Mouse (Mus musculus): ENCODE data around the gene Cntln. TPM values are rescaled to one million over a fixed set of nuclear protein-coding genes. Genes with fewer than 3 reads are reported as not detected.

The Cntln gene
- polyA plus RNA-seq, 1 experiment from 2014 or later: 8.3 TPM

DNA sequence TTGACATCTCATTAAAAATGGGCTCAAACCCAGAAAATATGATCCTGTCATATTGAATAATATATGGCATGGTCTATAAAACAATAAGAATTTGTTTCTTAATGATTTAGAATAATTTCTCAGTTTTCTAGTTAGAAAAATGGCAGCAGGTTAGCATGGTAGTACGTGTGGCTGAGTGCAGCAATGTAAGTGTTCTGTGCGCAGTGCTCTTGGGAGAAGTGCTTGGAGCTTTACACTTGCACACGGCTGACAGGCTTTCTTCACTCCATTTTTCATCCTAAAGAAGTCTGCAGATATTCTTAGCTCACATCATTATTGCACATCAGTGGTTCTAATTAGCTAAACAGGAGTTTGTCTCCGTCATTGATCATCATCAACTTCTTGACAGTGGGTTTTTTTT is 60.0 kb downstream of the Cntln start:
- DNase-seq (ENCODE audit: low spot score): no peak
- WGBS: 60% methylated on average over 4 of the region's 4 CpGs
- H3K36me3 ChIP-seq: no peaks in the 10 kb centered on the region

DNA sequence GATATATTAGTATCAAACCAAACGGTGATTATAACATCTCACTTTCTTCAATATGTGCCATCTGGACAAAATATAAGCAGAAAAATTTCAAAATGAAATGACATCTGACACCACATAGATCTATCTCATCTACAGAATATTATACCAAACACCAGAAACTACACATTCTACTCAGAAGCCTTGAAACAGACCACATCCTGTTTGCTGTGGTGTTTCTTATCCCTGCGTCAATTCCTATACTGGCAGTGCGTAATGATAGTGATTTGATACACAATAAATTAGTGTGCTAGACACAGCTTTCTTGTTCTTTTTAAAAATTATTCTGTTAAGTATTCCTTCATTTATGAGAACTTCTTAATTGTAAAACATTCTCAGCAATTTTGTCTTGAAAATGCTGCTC is 62.3 kb downstream of the Cntln start:
- Histone ChIP-seq H3K4me1 (peaks cover 15% of the 10 kb centered on the region), H3K27ac (no peak overlapping the region), H3K36me3 (no peaks in the 10 kb centered on the region), H3K9me3 (replicated peaks) (no peaks in the 10 kb centered on the region), H3K4me3 (no peak overlapping the region), H3K27me3 (ENCODE audit: low read depth, poor library complexity, severe bottlenecking) (no peaks in the 10 kb centered on the region)
- DNase-seq (ENCODE audit: low spot score): no peak
- WGBS: 94% methylated on average over 3 of the region's 3 CpGs

More for the DNA sequence above, 60.0 kb downstream of the Cntln start:
- H3K27ac ChIP-seq: no peak overlapping the region
- peaks cover 15% of the 10 kb centered on the region for H3K4me1 ChIP-seq
- H3K27me3 ChIP-seq (ENCODE audit: low read depth, poor library complexity, severe bottlenecking): no peaks in the 10 kb centered on the region
- H3K4me3 ChIP-seq: no peak overlapping the region
- no peaks in the 10 kb centered on the region for H3K9me3 ChIP-seq (replicated peaks)

DNA sequence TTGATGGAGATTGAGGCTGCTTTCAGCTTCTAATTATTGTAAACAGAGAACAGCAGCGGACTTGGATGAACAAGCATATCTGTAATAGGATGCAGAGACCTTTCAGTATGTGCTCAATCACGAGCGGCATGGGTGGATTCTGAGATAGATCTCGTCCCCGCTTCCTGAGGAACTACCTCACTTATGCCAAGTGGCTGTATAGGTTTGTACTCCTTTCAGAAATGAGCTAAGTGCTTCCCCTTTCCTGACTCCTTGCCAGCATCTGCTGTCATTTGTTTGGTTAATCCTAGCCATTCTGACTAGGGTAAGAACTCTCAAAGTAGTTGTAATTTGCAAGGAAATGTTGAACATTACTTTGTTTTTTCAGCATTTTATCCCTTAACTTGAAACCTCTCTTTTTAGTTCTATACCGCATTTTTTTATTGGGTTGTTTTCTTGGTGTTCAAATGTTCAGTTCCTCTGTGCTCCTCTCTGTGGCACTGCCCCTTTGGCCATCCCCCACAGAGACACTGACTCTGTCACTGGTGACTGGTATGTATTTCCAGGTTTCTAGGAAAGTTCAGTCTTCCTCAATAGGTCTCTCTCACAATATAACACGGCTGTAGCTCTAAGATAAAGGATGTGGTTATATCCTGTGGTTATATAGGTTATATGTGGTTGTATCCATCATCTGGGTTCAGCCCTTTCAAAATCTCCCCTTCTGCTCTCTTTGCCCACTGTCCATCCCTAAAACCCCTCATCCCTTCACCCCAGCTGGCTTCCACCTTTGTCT is 93.0 kb downstream of the Cntln start:
- WGBS: 91% methylated on average over 7 of the region's 7 CpGs
- no peak for DNase-seq (ENCODE audit: low spot score)

DNA sequence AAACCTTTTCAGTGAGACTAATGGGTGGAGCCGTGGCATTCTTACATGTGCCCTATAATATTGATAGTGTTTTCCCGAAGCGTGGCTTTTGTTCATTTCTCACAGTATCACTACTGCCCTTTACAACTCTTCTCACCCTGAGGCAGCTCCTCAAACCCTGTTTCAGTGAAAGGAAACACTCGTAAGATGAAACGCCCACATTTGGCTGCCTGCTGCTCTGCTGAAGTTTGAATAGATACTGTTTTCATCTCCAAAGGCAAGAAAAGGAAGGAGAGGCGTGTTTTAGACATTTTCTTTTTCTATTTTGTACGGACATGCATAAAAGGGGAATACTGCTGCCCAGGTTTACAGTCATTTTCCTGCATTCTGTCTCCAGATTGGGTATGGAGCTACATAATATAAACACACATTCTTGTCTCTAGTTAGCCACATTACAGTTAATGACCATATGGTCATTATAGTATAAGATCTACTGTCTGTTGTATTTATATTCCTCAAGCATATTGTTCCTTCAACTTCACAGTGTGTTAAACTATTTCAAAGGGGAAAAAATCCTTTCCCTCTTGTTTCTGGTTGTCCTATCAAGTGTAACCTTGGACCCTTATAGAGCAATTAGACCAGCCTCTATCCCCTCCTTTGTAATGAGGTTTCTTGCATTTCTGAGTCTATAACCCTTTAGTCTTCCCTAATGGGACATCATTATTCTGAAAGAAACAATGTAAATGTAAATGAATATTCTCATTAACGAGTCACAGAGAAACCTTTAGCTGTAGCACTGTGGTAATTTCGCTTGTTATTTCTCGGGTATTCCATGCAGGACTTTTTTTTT is 111.6 kb downstream of the Cntln start:
- H3K36me3 ChIP-seq: no peaks in the 10 kb centered on the region
- no peak overlapping the region for H3K4me3 ChIP-seq
- WGBS: 82% methylated on average over 10 of the region's 10 CpGs
- no peak overlapping the region for H3K27ac ChIP-seq
- DNase-seq (ENCODE audit: low spot score): no peak
- H3K4me1 ChIP-seq: no peaks in the 10 kb centered on the region
- no peaks in the 10 kb centered on the region for H3K9me3 ChIP-seq (replicated peaks)
- no peaks in the 10 kb centered on the region for H3K27me3 ChIP-seq (ENCODE audit: low read depth, poor library complexity, severe bottlenecking)

More for the DNA sequence above, 93.0 kb downstream of the Cntln start:
- no peaks in the 10 kb centered on the region for H3K27me3 ChIP-seq (ENCODE audit: low read depth, poor library complexity, severe bottlenecking)
- H3K36me3 ChIP-seq: no peaks in the 10 kb centered on the region
- H3K9me3 ChIP-seq (replicated peaks): no peaks in the 10 kb centered on the region
- H3K4me3 ChIP-seq: no peak overlapping the region
- no peak overlapping the region for H3K27ac ChIP-seq
- H3K4me1 ChIP-seq: 0 out of 2 replicates have a peak, but pooled peaks cover under 1% of the 10 kb centered on the region

DNA sequence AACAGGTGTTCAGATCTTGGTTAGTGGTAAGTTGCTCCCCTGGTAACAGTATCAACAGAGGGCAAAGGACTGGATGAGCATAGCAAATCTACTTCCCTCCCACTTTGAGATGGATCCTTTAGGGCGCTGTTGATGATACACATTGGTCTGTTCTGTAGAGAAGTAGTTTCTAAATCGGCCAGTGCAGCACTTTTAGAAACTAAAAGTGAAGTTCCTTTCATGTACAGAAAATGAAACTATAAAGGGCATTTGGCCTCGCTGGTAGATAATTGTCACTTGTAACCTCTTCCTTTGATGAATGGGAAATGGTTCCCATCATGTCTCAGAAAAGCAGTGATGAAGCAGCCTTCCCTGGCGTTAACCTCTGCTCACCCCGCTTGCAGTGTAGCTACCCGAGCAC is 121.5 kb downstream of the Cntln start:
- no peaks in the 10 kb centered on the region for H3K36me3 ChIP-seq
- H3K27me3 ChIP-seq (ENCODE audit: low read depth, poor library complexity, severe bottlenecking): no peaks in the 10 kb centered on the region
- no peaks in the 10 kb centered on the region for H3K9me3 ChIP-seq (replicated peaks)
- no peak for DNase-seq (ENCODE audit: low spot score)
- no peak overlapping the region for H3K4me3 ChIP-seq
- no peak overlapping the region for H3K27ac ChIP-seq
- 69% methylated on average over 6 of the region's 6 CpGs for WGBS
- no peaks in the 10 kb centered on the region for H3K4me1 ChIP-seq

DNA sequence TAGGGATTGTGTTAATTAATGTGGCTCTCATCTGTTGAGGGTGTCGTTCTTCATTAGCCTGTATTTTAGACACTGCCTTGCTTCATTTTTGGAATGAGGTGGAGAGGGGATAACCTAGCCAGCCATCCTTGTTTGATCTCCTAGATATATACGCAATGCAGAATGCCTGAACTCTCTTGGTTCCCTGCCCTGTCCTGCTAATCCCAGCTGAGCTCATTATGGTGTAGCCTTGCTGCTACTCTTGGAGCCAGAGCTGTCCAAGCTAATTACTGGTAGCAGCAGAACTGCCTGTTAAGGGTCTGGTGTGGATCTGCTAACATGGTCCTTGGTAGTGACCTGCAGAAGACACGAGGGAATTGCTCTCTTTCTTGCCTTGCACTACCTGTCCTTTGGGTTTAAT is 122.7 kb downstream of the Cntln start:
- 77% methylated on average over 3 of the region's 3 CpGs for WGBS
- DNase-seq (ENCODE audit: low spot score): no peak

DNA sequence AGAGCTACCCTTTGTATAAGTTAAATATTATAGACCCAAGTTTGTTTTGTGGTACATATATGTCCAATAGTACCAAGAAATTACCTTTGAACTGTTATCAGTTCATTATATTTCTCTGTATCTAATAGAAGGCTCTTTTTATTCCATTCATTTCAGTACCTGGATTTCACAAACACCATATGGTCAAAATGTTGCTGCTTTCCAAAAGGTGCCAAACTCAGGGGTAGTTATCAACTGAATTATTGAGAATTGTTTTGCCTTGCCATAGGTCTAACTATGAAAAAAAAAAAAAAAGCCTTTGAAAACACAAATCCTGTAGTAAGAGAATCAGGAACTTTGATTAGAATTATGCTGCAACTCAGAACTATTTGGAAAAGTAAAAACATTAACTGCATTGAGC is 126.7 kb downstream of the Cntln start:
- Histone ChIP-seq H3K4me3 (no peak overlapping the region), H3K9me3 (replicated peaks) (no peaks in the 10 kb centered on the region), H3K36me3 (no peaks in the 10 kb centered on the region), H3K27me3 (ENCODE audit: low read depth, poor library complexity, severe bottlenecking) (no peaks in the 10 kb centered on the region), H3K4me1 (no peaks in the 10 kb centered on the region), H3K27ac (no peak overlapping the region)
- DNase-seq (ENCODE audit: low spot score): no peak

More for the DNA sequence above, 122.7 kb downstream of the Cntln start:
- no peaks in the 10 kb centered on the region for H3K36me3 ChIP-seq
- H3K9me3 ChIP-seq (replicated peaks): no peaks in the 10 kb centered on the region
- no peaks in the 10 kb centered on the region for H3K4me1 ChIP-seq
- no peak overlapping the region for H3K4me3 ChIP-seq
- H3K27me3 ChIP-seq (ENCODE audit: low read depth, poor library complexity, severe bottlenecking): no peaks in the 10 kb centered on the region
- H3K27ac ChIP-seq: no peak overlapping the region

DNA sequence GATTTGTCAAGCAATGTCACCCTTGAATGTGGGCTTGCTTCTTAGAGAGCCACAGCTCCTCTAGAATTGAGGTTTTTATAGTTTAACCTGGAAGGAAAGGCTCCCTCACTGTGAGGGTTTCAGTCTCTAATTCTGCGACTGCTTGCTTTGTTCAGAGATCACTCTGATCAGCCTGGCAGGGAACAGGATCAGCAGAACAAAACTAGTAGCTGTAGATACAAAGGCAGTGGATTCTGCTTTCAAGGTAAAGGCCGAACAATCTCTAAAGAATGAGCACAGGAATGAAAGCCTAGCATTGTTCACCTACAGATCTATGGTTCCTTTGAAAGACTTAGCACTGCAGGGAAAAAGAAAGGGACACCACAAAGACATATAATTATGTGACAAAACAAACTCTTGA is 161.6 kb downstream of the Cntln start:
- Histone ChIP-seq H3K9me3 (replicated peaks) (no peaks in the 10 kb centered on the region), H3K4me3 (no peak overlapping the region), H3K27me3 (ENCODE audit: low read depth, poor library complexity, severe bottlenecking) (no peaks in the 10 kb centered on the region), H3K4me1 (no peaks in the 10 kb centered on the region), H3K36me3 (peaks cover 4% of the 10 kb centered on the region; the same call in 1 of the 2 replicates), H3K27ac (no peak overlapping the region)
- no peak for DNase-seq (ENCODE audit: low spot score)
- WGBS: 74% methylated on average over 2 of the region's 2 CpGs

DNA sequence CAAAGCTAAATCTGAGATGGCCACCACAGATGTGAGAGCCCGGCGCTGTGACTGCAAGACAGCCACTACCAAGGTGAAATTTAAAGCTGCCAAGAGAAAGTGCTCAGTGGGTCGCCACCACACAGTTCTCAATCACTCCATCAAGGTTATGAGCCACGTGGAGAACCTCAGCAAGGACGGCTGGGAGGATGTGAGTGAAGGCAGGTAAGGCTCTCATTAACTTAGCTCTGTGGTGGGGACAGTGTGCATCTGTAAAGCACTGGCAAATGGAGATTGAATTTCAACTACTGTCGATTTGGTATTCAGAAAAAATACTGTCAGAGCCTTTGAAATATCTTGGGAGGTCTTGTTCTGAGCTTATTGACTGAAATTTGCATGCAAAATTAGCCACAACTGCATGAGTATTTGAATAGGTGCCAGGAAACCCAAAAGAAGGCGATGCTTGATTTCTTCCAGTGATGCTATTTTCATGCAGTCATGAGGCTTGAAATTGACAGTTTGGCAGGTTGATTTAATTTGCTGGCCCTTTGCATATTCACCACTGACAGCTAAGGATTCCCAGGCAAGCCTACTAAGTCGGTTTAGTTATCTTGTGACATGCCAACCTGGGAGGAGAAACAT is 165.9 kb downstream of the Cntln start:
- no peaks in the 10 kb centered on the region for H3K4me1 ChIP-seq
- H3K27ac ChIP-seq: no peak overlapping the region
- H3K4me3 ChIP-seq: no peak overlapping the region
- DNase-seq (ENCODE audit: low spot score): no peak
- WGBS: 80% methylated on average over 8 of the region's 8 CpGs
- H3K9me3 ChIP-seq (replicated peaks): no peaks in the 10 kb centered on the region
- H3K36me3 ChIP-seq: peaks cover 4% of the 10 kb centered on the region; the same call in 1 of the 2 replicates
- no peaks in the 10 kb centered on the region for H3K27me3 ChIP-seq (ENCODE audit: low read depth, poor library complexity, severe bottlenecking)

DNA sequence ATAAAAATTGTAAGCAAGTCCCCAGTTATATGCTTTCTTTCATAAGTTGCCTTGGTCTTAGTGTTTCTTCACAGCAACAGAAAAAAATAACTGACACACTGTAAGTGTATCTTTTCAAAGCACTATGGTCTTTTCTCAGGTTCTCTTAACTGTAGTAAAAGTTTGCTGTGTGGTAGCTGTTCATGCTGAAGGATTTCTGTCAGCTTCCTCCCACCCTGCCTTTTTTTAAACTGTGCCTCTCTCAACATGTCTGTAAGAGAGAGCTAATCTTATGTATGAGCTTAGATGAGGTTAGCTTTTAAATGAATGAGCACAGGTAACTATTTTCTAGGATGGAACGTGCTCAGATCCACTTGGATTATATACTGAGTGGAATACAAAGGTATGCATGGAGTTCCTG is 170.5 kb downstream of the Cntln start:
- Histone ChIP-seq H3K4me3 (no peak overlapping the region), H3K27me3 (ENCODE audit: low read depth, poor library complexity, severe bottlenecking) (no peaks in the 10 kb centered on the region), H3K4me1 (no peaks in the 10 kb centered on the region), H3K36me3 (peaks cover 4% of the 10 kb centered on the region; the same call in 1 of the 2 replicates), H3K9me3 (replicated peaks) (no peaks in the 10 kb centered on the region), H3K27ac (no peak overlapping the region)
- DNase-seq (ENCODE audit: low spot score): no peak
- WGBS: 73% methylated on average over 1 of the region's 1 CpGs

DNA sequence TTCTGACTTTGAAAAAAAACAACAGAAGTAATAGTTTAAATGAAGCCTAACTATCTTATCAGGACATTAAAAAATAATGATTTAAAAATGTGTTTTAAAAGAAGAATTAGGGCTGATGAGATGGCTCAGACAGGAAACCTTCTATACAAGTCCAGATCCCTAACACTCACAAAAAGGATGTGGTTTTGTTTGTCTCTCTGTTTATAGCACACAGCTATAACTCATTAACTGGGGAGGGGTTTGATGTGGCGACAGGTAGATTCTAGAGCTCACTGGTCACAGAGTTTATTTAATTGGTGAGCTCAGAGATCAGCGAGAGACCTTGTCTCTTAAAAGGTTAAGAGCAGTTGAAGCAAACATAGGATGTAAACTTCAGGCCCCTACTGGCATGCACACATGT is 175.5 kb downstream of the Cntln start:
- H3K4me1 ChIP-seq: no peaks in the 10 kb centered on the region
- no peak for DNase-seq (ENCODE audit: low spot score)
- no peaks in the 10 kb centered on the region for H3K36me3 ChIP-seq
- 94% methylated on average over 2 of the region's 2 CpGs for WGBS
- no peak overlapping the region for H3K27ac ChIP-seq
- no peaks in the 10 kb centered on the region for H3K27me3 ChIP-seq (ENCODE audit: low read depth, poor library complexity, severe bottlenecking)
- H3K9me3 ChIP-seq (replicated peaks): no peaks in the 10 kb centered on the region
- H3K4me3 ChIP-seq: no peak overlapping the region

DNA sequence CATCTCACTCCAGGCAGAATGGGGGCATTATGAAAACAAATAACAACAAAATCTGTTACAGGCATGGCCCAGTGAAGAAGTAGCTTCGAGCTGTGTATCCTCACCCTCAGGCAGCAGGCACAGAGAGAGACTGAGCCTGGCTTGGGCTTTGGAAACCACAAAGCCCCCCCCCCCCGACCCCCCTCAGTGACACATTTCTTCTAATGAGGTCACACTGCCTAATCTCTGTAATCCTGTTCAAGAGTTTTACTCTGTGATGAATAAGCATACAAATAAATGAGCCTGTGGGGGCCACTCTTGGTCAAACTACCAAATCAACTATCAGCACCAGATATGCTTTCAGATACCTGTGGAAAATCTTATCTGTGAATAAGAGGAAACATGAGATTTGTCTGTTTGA is 177.6 kb downstream of the Cntln start:
- no peak overlapping the region for H3K27ac ChIP-seq
- no peaks in the 10 kb centered on the region for H3K9me3 ChIP-seq (replicated peaks)
- H3K36me3 ChIP-seq: no peaks in the 10 kb centered on the region
- no peak for DNase-seq (ENCODE audit: low spot score)
- 60% methylated on average over 2 of the region's 2 CpGs for WGBS
- H3K4me3 ChIP-seq: no peak overlapping the region
- no peaks in the 10 kb centered on the region for H3K27me3 ChIP-seq (ENCODE audit: low read depth, poor library complexity, severe bottlenecking)
- no peaks in the 10 kb centered on the region for H3K4me1 ChIP-seq

DNA sequence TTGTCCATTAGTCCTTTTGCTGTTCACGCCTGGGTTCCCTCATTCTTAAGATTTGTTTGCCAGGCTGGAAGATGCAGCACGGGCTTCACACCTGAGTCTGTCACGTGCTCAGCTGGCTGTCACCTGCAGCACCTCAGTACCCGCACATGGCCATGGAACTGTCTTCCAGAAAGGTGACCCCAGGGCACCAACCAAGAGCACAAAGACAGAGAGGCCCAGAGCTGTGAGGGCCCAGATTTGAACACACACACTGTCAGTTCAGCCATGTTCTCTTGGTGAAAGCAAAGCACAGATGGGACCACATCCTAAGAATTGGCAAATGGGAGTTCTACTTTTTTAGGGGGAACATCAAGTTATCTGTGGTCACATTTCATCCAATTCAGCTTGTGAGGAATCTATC is 211.9 kb downstream of the Cntln start:
- no peaks in the 10 kb centered on the region for H3K36me3 ChIP-seq
- 87% methylated on average over 4 of the region's 4 CpGs for WGBS
- H3K4me3 ChIP-seq: no peak overlapping the region
- no peaks in the 10 kb centered on the region for H3K27me3 ChIP-seq (ENCODE audit: low read depth, poor library complexity, severe bottlenecking)
- no peak for DNase-seq (ENCODE audit: low spot score)
- H3K9me3 ChIP-seq (replicated peaks): no peaks in the 10 kb centered on the region
- no peaks in the 10 kb centered on the region for H3K4me1 ChIP-seq
- no peak overlapping the region for H3K27ac ChIP-seq

Measured in limb, embryonic 10.5 days (tissue).